Mouse (Mus musculus): ENCODE results near the gene Map3k6.

GRCm38 (mm10) chr4:133203591-133203990, 37.0 kb upstream of the Map3k6 start:
- TF ChIP-seq CTCF (IDR thresholded peaks at IDR 0.05; ENCODE audit: low read depth) (no peak), EP300 (IDR thresholded peaks at IDR 0.05; ENCODE audit: low read depth) (no peak)
